Mouse (Mus musculus) heart, postnatal 14 days (tissue): ENCODE data around the gene 4931428F04Rik. TPM values are rescaled to one million over a fixed set of nuclear protein-coding genes. Genes with fewer than 3 reads are reported as not detected.
"Not testable (repeated sequence)": the region's sequence is repeated elsewhere in the genome, so short reads cannot be mapped to it uniquely, and the experiment has no call there.

Experiments used
- DNase-seq, 2 experiments: peaks; one replicate each; pipeline ENCODE4 v3.0.0; 2021 to 2022
- intact Hi-C: fragments of 180-260 bp; cut with DNase I; formaldehyde crosslinking; loops from one replicate; pipeline ENCODE4 v1.15.1; 2025
- total RNA-seq, 2 experiments: library from RNA; stranded (reverse); gene quantifications; 2 replicates each; pipeline ENCODE4 v1.2.3; 2021

Gene 4931428F04Rik
- total RNA-seq, 2 experiments from 2014 or later: 1.5 to 3.2 TPM

DNA sequence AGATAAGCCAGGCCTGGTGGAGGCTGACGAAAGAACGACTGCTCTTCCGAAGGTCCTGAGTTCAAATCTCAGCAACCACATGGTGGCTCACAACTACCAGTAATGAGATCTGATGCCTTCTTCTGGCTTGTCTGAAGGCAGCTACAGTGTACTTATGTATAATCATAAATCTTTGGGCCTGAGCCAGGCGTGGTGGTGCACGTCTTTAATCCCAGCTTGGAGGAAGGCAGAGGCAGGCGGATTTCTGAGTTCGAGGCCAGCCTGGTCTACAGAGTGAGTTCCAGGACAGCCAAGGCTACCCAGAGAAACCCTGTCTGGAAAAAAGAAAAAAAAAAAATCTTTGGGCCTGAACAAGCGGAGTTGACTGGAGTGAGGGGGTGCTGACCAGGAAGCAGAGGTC is 1.7 kb upstream of the 4931428F04Rik start:
- DNase-seq: not testable (repeated sequence)
- intact Hi-C loops: loop anchor here (2.0 kb wide), 2 partner anchors 171 to 637 kb away; no protein-coding TSS in a partner anchor

DNA sequence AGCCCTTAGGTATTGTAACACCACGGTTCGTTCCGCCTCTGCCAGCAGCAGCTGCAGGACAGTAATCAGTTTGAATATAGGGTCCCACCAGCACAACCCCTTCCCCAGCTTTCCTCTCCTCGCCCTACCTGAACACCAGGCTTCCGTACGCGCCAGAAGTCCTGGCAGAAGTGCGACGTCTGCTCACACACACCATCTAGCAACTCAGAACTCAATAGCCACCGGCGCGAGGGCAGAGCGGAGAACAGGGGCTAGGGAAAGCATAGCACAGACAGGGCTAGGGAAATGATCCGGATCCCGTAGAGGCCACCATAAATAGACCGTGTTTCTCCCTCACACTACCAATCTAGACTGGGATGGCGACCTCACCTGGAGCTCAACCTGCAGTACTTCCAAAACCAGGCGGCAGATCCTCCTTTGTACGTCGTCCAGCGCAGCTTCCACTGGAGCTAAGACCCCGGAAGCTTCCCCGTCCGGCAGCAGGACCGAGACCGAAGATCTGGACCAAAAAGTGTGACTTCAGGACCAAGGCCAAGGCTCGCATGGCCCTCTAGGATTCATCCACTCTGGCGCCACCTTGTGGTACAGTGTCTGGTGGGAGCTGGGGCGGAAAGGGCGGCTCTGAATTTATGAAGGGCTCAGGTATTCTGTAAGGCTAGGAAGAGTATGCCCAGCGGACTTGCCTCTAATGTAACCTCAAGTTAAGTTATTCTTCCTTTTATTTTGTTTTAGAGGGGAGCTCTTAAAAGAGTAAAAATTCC is 1.1 kb upstream of the 4931428F04Rik start:
- DNase-seq: peak; percentile 90 to 98
- intact Hi-C loops: loop anchor here (2.0 kb wide), 2 partner anchors 170 to 636 kb away; no protein-coding TSS in a partner anchor

DNA sequence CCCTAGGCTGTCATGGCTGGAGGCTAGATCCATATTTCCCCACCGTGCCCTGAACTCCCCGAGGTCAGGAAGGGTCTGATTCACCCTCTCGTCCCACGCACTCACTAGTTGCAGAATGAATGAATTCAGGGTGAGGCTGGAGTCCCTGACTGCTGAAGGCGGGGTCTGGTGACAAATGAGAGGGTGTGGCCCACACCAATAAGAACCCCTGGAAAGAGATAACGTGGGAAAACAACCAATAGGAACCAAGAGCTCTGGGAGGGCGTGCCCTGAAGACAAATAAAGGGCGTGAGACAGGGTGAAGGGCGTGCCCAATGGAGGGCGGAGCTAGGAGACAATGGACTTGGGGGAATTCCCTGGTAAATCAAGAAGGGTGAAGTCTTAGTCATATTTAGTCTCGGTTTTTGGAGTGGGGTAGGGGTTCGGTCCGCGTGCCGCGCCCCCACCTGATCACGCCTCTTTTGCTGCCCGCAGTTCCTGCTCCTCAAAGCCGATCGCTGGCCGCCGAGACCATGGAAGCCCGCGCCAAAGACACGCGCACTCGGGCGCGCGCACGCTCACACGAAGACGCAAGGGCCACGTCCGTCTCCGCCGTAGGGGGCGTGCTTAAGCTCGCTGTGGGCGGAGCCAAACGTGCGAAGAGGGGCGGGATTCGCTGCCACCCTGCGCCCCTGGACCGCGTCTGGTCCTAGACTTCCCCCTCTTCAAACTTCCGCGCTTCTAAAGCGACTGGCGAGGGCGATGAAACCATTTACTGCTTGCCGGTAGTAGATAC is 519 bp downstream of the 4931428F04Rik start:
- peak; percentile 92 to 96 for DNase-seq
- intact Hi-C loops: loop anchor here (5.0 kb wide), 1 partner anchor 37 kb away; no protein-coding TSS in a partner anchor

DNA sequence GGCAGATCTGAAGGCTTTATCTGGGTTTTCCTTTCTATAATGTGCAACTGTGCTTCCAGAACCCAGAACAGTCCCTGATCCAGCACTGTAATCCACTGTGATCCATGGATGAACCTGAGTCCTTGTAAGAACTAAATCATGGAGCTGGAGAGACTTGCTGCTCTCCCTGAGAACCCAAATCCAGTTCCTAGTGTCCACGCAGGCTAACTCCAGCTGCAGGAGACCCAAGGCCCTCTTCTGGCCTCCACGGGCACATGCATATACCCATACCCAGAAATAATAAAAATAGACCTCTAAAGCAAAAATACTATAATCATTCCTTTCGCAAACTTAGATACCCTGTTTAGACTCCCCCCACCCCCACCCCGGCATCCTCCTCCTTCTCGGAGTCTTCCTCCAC is 1.4 kb downstream of the 4931428F04Rik start:
- DNase-seq: no peak
- intact Hi-C loops: loop anchor here (5.0 kb wide), 1 partner anchor 36 kb away; no protein-coding TSS in a partner anchor

DNA sequence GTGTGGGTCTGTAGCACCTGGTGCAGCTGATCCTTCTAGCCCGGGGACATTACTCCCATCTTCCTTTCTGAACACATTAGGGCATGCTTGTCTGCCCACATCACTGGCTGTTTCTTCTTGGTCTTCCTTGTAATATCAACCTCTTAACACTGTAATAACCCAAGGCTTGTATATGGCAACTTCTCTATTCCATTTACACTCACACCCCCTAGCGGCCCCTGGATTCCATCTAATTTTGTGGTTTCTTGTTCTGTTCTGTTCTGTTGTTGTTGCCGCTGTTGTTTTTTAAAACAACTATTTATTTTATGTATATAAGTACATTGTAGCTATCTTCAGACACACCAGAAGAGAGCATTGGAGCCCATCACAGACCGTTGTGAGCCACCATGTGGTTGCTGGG is 2.8 kb downstream of the 4931428F04Rik start:
- intact Hi-C loops: loop anchor here (5.0 kb wide), 1 partner anchor 35 kb away; no protein-coding TSS in a partner anchor
- no peak for DNase-seq

DNA sequence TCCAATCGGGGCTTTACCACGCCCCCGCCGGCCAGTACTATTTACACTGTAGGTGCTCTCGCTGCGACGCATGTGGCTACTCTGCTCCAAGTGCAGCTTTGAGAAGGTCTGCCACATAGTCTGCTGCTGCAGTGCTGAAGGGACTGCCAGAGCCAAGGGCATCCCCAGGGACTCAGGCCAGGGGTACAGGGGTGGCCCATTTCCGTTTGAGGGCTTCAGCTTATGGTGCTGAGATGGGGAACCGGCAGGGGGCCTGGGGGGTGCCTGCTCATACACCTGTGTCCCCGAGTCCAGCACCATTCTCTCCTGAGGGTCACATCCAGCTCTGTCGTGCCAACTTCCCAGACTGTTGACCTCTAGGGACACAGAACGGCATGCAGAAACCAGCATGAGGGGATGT is 4.2 kb downstream of the 4931428F04Rik start:
- intact Hi-C loops: loop anchor here (5.0 kb wide), 1 partner anchor 33 kb away; no protein-coding TSS in a partner anchor
- DNase-seq: no peak

DNA sequence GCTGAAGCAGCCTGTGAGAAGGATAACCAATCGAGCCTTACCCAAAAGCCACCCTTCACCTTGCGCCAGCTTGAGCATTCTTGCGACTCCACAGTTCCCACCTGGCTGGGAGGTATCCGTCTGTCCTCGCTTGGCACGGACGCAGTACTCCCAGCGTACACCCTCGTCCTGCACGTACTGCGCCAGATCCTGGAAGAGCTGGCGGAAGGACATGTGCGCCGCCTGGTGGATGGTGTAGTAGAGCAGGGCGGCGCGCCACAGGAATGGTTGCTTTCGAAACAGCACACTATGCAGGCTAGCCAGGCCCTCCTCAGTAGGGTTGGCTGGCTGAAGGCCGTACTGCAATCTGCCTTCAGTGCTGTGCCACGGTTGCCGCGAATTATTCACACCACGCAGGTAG is 6.6 kb downstream of the 4931428F04Rik start:
- intact Hi-C loops: no loop called here
- DNase-seq: peak; percentile 70 to 71

DNA sequence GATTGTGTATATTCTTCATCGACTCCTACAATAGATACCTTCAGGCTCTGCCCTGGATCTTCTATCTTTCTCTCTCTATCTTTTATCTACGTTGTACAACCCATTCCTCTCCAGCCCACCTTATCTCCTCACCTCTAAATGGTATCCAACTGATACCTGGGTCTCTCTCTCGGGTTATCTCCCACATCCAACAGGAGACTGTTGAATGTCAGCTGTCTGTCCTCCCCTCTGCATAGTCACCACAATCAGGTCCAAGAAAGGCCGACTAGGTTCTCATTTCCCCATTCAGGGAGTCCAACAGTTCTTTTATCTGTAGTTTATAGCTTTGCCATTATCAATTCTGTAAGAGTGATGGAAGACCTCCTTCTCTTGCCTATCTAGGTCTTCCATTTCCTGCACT is 7.4 kb downstream of the 4931428F04Rik start:
- no peak for DNase-seq
- intact Hi-C loops: no loop called here

DNA sequence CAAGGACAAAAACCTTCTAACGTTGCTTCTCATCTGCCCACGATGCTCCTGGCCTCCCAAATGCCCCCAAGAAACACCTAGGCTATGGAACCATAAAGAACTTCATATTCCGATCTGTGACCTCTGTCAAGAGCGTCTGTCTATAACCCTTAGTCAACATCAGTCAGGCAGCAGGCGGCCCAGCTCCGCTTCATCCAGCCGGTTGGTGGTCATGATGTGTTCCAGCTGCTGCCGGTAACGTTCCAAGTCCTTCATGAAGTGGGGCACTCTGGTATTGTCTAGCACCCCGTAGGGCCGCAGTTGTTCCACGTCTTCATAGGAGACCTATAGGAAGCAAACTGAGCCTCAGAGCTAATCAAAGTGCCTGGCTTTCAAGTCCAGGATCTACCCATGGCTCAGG is 7.8 kb downstream of the 4931428F04Rik start:
- intact Hi-C loops: no loop called here
- DNase-seq: no peak

DNA sequence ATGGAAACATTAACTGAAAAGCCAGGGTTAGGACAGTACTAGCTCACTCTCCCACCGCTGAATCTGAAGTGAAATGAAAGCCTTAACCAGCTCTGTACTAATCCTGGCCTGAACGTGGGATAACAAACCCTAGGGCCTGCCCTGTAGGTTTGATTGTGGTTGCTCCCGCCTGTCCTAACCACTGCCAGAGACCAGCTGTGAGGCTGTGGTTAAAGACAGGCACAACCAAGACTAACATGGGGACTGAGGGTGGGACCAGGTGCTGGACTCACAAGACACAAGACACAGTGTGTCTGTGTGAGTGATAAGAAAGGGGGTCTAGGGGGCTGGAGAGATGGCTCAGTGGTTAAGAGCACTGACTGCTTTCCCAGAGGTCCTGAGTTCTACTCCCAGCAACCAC is 9.1 kb downstream of the 4931428F04Rik start:
- intact Hi-C loops: no loop called here

DNA sequence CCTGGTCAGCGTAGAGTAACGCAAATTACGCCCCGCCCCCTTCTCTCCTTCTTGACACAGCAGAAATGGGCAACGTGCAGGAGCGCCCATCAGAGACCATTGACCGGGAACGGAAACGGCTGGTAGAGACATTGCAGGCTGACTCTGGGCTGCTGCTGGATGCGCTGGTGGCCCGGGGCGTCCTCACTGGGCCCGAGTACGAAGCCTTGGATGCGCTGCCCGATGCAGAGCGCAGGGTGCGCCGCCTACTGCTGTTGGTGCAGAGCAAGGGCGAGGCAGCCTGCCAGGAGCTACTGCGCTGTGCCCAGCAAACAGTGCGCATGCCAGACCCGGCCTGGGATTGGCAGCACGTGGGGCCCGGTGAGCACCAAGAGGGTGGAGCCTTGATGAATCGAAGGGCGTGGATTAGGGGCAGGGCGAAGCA is 10.7 kb downstream of the 4931428F04Rik start:
- peak; percentile 80 to 87 for DNase-seq
- intact Hi-C loops: no loop called here

More for the DNA sequence above, 9.1 kb downstream of the 4931428F04Rik start:
- no peak for DNase-seq

DNA sequence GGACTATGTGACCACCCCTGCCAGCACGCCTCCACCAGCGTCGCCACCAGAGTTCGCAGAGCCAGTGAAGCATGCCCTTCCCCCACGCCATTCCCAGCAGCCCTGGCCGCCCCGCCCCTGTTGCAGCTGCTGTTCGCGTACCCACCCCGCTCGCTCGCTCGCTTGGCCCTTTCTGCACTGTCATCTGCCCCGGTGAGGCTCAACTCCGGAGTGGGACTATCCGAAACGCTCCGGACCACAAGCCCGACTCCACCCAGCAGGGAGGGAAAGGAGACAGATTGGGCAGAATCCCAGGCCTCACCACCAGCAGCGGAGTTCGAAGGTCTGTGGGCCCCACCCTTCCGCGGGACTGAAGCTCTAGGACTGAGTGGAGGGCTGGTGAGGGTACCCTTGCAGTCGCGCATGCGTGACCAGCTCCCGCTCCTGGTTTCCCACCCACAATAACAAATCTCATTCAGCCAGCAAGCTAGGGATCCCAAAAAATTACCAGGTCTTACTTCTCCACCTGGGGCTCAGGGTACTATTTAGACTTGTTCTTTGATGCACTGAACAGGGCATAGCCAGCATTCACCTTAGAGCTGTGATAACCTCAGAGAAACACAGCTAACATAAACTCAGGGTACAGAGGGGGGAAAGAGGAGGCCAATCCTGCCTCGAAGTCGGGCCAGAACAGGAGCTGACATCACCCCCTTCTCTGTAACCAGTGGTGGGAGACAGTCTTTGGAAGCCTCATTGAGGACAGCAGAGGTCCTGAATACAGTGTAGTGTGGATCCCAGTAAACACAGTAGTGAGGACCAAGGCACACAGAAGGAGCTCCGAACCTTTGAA is 13.2 kb downstream of the 4931428F04Rik start:
- DNase-seq: peak; percentile 66 to 73
- intact Hi-C loops: no loop called here

DNA sequence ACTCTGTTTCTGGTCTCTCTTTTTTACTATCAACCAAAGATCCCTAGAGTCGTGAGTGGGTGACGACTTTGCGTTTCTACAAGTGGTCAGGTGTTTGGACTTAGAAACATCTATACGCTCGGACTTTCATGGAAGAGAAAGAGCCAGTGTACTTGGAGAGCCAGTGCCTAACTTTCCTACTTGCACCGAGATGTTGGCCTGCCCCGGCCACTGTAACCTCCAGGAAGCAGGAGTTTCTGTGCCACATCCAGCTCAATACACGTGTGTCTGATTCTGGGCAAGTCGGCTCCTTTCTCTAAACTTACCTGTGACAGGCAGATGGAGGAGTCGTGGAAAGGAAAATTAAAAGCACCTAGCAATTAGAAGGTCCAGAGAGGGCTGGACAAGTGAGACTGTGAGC is 13.8 kb downstream of the 4931428F04Rik start, which contains the start of gene Nol3:
Gene Nol3, plus strand, starts transcription at position 301 of the 400 bp plus-strand sequence.
- DNase-seq: no peak
- intact Hi-C loops: no loop called here

DNA sequence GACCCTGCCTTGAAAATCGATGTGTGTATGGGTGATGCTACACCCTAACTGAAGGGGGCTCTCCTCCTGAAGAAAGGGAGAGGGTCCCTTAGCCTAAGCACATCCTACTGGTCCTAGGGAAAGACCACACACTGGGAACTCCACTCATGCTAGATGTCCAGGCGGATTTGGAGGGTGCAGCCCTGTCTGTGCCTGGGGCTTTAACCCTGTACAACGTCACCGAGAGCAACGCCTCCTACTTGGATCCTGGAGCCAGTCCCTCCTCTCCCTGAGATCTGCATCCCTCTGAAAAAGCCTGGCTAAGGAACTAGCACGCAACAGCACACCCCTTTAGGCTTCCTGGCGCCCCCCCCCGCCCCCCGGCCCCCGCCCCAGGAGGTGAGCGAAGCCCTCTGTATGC is 14.3 kb downstream of the 4931428F04Rik start:
- DNase-seq: no peak

DNA sequence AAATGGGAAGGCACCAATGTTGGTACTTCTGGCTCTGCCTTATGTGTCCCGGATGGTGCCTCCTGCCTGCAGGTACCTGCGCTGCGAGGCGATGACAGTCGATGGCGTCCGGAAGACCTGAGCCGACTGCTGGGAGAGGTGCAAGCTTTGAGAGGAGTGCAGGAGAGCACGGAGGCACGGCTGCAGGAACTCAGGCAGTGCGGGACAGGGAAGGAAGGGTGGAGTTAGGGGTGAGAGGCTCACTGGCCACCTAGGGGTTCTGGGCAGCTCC is 18.8 kb downstream of the 4931428F04Rik start:
- DNase-seq: no peak
- intact Hi-C loops: no loop called here

More for the DNA sequence above, 14.3 kb downstream of the 4931428F04Rik start:
- intact Hi-C loops: no loop called here

DNA sequence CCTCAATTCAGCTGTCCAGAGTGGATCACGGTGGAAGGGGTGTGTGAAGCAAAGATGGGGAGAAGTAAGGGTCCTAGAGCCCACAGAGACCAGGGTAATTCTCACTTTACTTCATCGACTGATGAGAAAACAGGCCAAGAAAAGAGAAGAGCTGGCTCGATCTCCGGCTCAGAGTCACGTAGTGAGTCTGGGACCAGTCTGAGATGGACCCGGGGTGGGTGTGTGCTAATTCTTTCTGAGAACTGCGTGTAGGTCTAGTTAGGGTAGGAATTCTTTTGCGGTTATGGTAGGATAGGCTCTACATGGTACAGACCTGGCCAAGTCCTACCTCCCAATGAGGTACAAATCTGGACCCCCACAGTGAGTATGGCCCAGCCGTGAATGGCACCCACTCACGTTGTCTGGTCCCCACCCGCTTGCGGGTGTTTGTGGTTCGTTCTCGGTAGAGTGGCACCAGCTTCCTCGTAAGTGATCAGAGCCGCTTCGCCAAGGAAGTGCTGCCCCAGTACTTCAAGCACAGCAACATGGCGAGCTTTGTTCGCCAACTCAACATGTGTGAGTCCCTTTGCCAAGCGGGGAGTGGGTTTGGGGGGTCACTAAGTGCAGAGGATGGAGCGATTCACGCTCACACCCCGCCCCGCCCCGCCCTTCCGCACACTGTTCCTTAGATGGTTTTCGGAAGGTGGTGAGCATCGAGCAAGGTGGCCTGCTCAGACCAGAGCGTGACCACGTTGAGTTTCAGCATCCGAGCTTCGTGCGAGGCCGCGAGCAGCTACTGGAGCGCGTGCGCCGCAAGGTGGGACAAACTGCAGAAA is 19.4 kb downstream of the 4931428F04Rik start:
- intact Hi-C loops: no loop called here
- no peak for DNase-seq

DNA sequence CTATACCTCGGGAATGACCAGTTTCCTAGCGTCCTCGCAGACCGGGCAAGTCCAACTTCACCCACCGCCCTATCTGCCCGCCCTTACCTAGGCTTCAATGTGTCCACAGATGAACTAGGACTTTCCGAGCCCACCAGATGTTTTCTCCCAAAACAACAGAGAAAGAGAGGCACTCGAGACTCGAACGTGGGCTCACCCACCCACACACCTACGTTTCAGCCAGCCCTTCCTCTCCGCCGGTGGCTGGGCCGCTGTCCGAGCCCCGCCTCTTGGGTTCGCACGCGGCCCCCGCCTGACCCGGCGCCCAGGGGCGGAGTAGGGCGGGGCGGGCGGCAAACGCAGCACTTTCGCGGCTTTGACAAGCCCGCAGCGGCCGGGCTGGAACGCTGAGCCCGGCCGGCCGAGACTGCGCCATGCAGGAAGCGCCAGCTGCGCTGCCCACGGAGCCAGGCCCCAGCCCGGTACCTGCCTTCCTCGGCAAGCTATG is 20.2 kb downstream of the 4931428F04Rik start, which contains the start of gene Hsf4:
Gene Hsf4, plus strand, starts transcription at position 341 of the 487 bp plus-strand sequence.
- intact Hi-C loops: no loop called here

DNA sequence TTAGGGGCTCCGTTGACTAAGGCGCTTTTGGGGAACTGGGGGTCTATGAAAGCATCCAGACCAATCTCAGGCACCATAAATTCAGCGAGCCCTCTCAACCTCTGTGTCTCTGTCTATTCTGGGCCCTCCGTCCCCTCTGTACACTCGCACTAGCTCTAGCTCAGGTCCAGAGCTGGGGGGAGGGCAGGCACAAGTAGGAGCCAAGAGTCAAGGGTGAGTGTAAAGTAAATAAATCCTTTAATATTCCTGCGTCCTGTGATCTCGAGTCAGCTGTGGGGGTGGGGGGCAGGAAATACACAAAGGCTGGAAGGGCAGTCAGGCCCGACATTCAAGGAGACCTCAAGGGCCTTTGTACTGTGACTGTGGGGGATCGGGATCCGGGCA is 20.6 kb downstream of the 4931428F04Rik start:
- DNase-seq: no peak
- intact Hi-C loops: no loop called here

More for the DNA sequence above, 20.2 kb downstream of the 4931428F04Rik start, which contains the start of gene Hsf4:
- DNase-seq: peak; percentile 77 to 79

DNA sequence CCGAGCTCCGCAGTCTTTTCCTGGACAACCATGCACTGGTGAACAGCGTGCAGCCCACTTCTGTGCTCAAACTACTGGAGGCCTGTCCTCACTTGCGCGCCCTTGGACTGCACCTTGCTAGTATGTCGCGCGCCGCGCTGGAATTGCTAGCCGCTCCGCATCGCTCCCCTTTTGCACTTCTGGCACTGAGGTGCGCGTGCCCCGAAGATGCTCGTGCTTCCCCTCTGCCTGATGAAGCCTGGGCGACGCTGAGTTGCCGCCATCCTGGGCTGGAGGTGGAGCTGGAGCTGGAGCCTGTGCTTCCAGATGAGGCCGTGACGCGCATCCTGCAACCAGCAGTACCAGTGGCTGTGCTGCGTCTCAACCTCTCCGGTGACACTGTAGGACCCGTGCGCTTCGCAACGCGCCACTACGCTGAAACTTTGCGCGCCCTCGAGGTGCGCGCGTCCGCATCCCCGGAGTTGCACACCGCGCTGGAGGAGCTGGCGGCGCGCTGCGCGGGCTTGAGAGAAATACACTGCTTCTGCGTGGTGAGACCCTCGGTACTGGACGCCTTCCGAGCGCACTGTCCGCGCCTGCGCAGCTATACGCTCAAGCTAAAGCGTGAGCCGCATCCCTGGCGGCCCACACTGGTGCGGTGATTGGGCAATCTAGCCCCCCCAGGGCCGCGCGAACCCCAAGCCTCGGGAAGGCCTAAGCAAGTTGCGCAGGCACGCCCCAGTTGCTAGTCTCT is 21.2 kb downstream of the 4931428F04Rik start:
- intact Hi-C loops: no loop called here

More for the DNA sequence above, 21.2 kb downstream of the 4931428F04Rik start:
- no peak for DNase-seq
